Mouse (Mus musculus): ENCODE measurements at regions not wholly inside any gene's neighbourhood (a gene's known extent, or its start where the extent isn't known, plus 50 kb on each side); places are given as distances from the start of the nearest gene placed in this dataset.
"Not testable (repeated sequence)": the region's sequence is repeated elsewhere in the genome, so short reads cannot be mapped to it uniquely, and the experiment has no call there.

GRCm38 (mm10) chr16:63094126-63094840, 240.2 kb downstream of the Pros1 start:
- intact Hi-C loops (cut with DNase I), result no loop called here
- DNase-seq (ENCODE audit: low spot score in 2 of 2), result no peak

- intact Hi-C loops (cut with DNase I), result no loop called here
- DNase-seq (ENCODE audit: low spot score in 2 of 2), result no peak
These were observed 248.3 kb downstream of the Pros1 start for GRCm38 (mm10) chr16:63102362-63102761.

GRCm38 (mm10) chr16:63102930-63103329, 248.8 kb downstream of the Pros1 start:
- no peak for DNase-seq (ENCODE audit: low spot score in 2 of 2)
- intact Hi-C loops (cut with DNase I), result no loop called here

- no peak for DNase-seq (ENCODE audit: low spot score in 2 of 2)
- intact Hi-C loops (cut with DNase I), result loop anchor here (2.0 kb wide), 1 partner anchor 14 kb away; no protein-coding TSS in a partner anchor
These were observed 250.3 kb downstream of the Pros1 start for GRCm38 (mm10) chr16:63104383-63104782.

GRCm38 (mm10) chr16:63104938-63105714, 251.0 kb downstream of the Pros1 start:
- DNase-seq (ENCODE audit: low spot score in 2 of 2), result no peak
- intact Hi-C loops (cut with DNase I), result loop anchor here (2.0 kb wide), 1 partner anchor 14 kb away; no protein-coding TSS in a partner anchor

GRCm38 (mm10) chr16:63116456-63116855, 262.3 kb downstream of the Pros1 start:
- intact Hi-C loops (cut with DNase I), result no loop called here
- DNase-seq (ENCODE audit: low spot score in 2 of 2), result peak; percentile 35 to 39

GRCm38 (mm10) chr16:63118721-63119120, 264.6 kb downstream of the Pros1 start:
- intact Hi-C loops (cut with DNase I), result loop anchor here (2.0 kb wide), 1 partner anchor 14 kb away; no protein-coding TSS in a partner anchor
- DNase-seq (ENCODE audit: low spot score in 2 of 2), result no peak

- DNase-seq (ENCODE audit: low spot score in 2 of 2), result no peak
These were observed 289.7 kb downstream of the Pros1 start for GRCm38 (mm10) chr16:63143851-63144250.

GRCm38 (mm10) chr16:63155300-63155821, 301.3 kb downstream of the Pros1 start:
- no peak for DNase-seq (ENCODE audit: low spot score in 2 of 2)
- intact Hi-C loops (cut with DNase I), result no loop called here

More at GRCm38 (mm10) chr16:63143851-63144250, 289.7 kb downstream of the Pros1 start:
- intact Hi-C loops (cut with DNase I), result no loop called here

- no peak for DNase-seq (ENCODE audit: low spot score in 2 of 2)
- intact Hi-C loops (cut with DNase I), result no loop called here
These were observed 316.0 kb downstream of the Pros1 start for GRCm38 (mm10) chr16:63170101-63170500.

- DNase-seq (ENCODE audit: low spot score in 2 of 2), result peak; percentile 8
- intact Hi-C loops (cut with DNase I), result no loop called here
These were observed 325.1 kb downstream of the Pros1 start for GRCm38 (mm10) chr16:63179228-63179627.

- DNase-seq (ENCODE audit: low spot score in 2 of 2), result no peak
- intact Hi-C loops (cut with DNase I), result no loop called here
These were observed 337.1 kb downstream of the Pros1 start for GRCm38 (mm10) chr16:63191181-63191580.

GRCm38 (mm10) chr16:63191623-63192022, 337.5 kb downstream of the Pros1 start:
- no peak for DNase-seq (ENCODE audit: low spot score in 2 of 2)
- intact Hi-C loops (cut with DNase I), result no loop called here

- intact Hi-C loops (cut with DNase I), result no loop called here
- no peak for DNase-seq (ENCODE audit: low spot score in 2 of 2)
These were observed 340.5 kb downstream of the Pros1 start for GRCm38 (mm10) chr16:63194595-63194994.

- intact Hi-C loops (cut with DNase I); DNase-seq (ENCODE audit: low spot score in 2 of 2): not testable (repeated sequence)
These were observed 359.4 kb downstream of the Pros1 start for GRCm38 (mm10) chr16:63213471-63213870.

- intact Hi-C loops (cut with DNase I), result no loop called here
- no peak for DNase-seq (ENCODE audit: low spot score in 2 of 2)
These were observed 366.2 kb downstream of the Pros1 start for GRCm38 (mm10) chr16:63220228-63220879.

GRCm38 (mm10) chr16:63224608-63225007, 370.5 kb downstream of the Pros1 start:
- DNase-seq (ENCODE audit: low spot score in 2 of 2), result no peak
- intact Hi-C loops (cut with DNase I), result no loop called here

- DNase-seq (ENCODE audit: low spot score in 2 of 2), result no peak
- intact Hi-C loops (cut with DNase I), result no loop called here
These were observed 371.0 kb downstream of the Pros1 start for GRCm38 (mm10) chr16:63225097-63225496.

GRCm38 (mm10) chr16:63229135-63229534, 375.0 kb downstream of the Pros1 start:
- intact Hi-C loops (cut with DNase I), result no loop called here
- DNase-seq (ENCODE audit: low spot score in 2 of 2), result no peak

GRCm38 (mm10) chr16:63229567-63229966, 375.5 kb downstream of the Pros1 start:
- intact Hi-C loops (cut with DNase I), result no loop called here
- DNase-seq (ENCODE audit: low spot score in 2 of 2), result no peak

Measured in left cerebral cortex, postnatal 36 days (tissue).